Mouse (Mus musculus): ENCODE results near the gene Myl6.
"Not testable (repeated sequence)": the region's sequence is repeated elsewhere in the genome, so short reads cannot be mapped to it uniquely, and the experiment has no call there.

Gene Myl6

GRCm38 (mm10) chr10:128511189-128511588 lies 17.2 kb upstream of the Myl6 start:
- intact Hi-C loops (cut with DNase I), result no loop called here

GRCm38 (mm10) chr10:128510301-128510700 lies 16.4 kb upstream of the Myl6 start:
- intact Hi-C loops (cut with DNase I), result no loop called here

GRCm38 (mm10) chr10:128509831-128510230 lies 15.9 kb upstream of the Myl6 start:
- intact Hi-C loops (cut with DNase I), result no loop called here

GRCm38 (mm10) chr10:128509203-128509602 lies 15.3 kb upstream of the Myl6 start:
- intact Hi-C loops (cut with DNase I), result no loop called here

GRCm38 (mm10) chr10:128508260-128508659 lies 14.3 kb upstream of the Myl6 start:
- intact Hi-C loops (cut with DNase I), result no loop called here

- intact Hi-C loops (cut with DNase I), result no loop called here
Observed at GRCm38 (mm10) chr10:128505974-128506373, 12.0 kb upstream of the Myl6 start.

- intact Hi-C loops (cut with DNase I), result not testable (repeated sequence)
Observed at GRCm38 (mm10) chr10:128505371-128505667, 11.4 kb upstream of the Myl6 start.

- intact Hi-C loops (cut with DNase I), result no loop called here
Observed at GRCm38 (mm10) chr10:128504641-128505370, 10.9 kb upstream of the Myl6 start.

GRCm38 (mm10) chr10:128504012-128504411 lies 10.1 kb upstream of the Myl6 start:
- intact Hi-C loops (cut with DNase I), result no loop called here

GRCm38 (mm10) chr10:128503532-128503931 lies 9.6 kb upstream of the Myl6 start:
- intact Hi-C loops (cut with DNase I), result no loop called here

GRCm38 (mm10) chr10:128502341-128502740 lies 8.4 kb upstream of the Myl6 start:
- intact Hi-C loops (cut with DNase I), result no loop called here

GRCm38 (mm10) chr10:128499116-128499671 lies 5.2 kb upstream of the Myl6 start:
- intact Hi-C loops (cut with DNase I), result loop anchor here (5.0 kb wide), 1 partner anchor 33 kb away; no protein-coding TSS in a partner anchor

- intact Hi-C loops (cut with DNase I), result loop anchor here (5.0 kb wide), 1 partner anchor 34 kb away; no protein-coding TSS in a partner anchor
Observed at GRCm38 (mm10) chr10:128498590-128498989, 4.6 kb upstream of the Myl6 start, which contains the start of gene Myl6b. Gene Myl6b, minus strand, starts transcription at chr10:128498685.

GRCm38 (mm10) chr10:128497134-128497737 lies 3.3 kb upstream of the Myl6 start:
- intact Hi-C loops (cut with DNase I), result loop anchor here (5.0 kb wide), 1 partner anchor 35 kb away; no protein-coding TSS in a partner anchor

GRCm38 (mm10) chr10:128496509-128497077 lies 2.6 kb upstream of the Myl6 start:
- intact Hi-C loops (cut with DNase I), result loop anchor here (5.0 kb wide), 1 partner anchor 36 kb away; no protein-coding TSS in a partner anchor

GRCm38 (mm10) chr10:128495903-128496302 lies 2.0 kb upstream of the Myl6 start:
- intact Hi-C loops (cut with DNase I), result loop anchor here (5.0 kb wide), 1 partner anchor 36 kb away; no protein-coding TSS in a partner anchor

GRCm38 (mm10) chr10:128495270-128495669 lies 1.3 kb upstream of the Myl6 start:
- intact Hi-C loops (cut with DNase I), result loop anchor here (5.0 kb wide), 1 partner anchor 37 kb away; no protein-coding TSS in a partner anchor

- intact Hi-C loops (cut with DNase I), result loop anchor here (5.0 kb wide), 2 partner anchors 37 to 38 kb away; partner anchors contain the start of gene Smarcc2
Observed at GRCm38 (mm10) chr10:128494667-128495245, 811 bp upstream of the Myl6 start.

GRCm38 (mm10) chr10:128493319-128493694 lies 638 bp downstream of the Myl6 start:
- intact Hi-C loops (cut with DNase I), result loop anchor here (5.0 kb wide), 1 partner anchor 36 kb away; the partner anchor contains the start of gene Smarcc2

- intact Hi-C loops (cut with DNase I), result loop anchor here (5.0 kb wide), 1 partner anchor 35 kb away; the partner anchor contains the start of gene Smarcc2
Observed at GRCm38 (mm10) chr10:128492633-128493311, 1.2 kb downstream of the Myl6 start.

GRCm38 (mm10) chr10:128492051-128492450 lies 1.9 kb downstream of the Myl6 start:
- intact Hi-C loops (cut with DNase I), result loop anchor here (5.0 kb wide), 1 partner anchor 35 kb away; the partner anchor contains the start of gene Smarcc2
